Mouse (Mus musculus) intestine, embryonic 15.5 days (tissue): ENCODE data around the gene Sprr2e. TPM values are rescaled to one million over a fixed set of nuclear protein-coding genes. Genes with fewer than 3 reads are reported as not detected.

Experiments used
- ATAC-seq: fragments of 200-750 bp; cut with Nextera tagmentation; 2 replicates; pipeline ENCODE4 v1.8.0; 2017; ENCODE audit warnings: moderate TSS enrichment, moderate library complexity
- H3K27ac ChIP-seq: fragments of 300-500 bp; sonication (generic); 2 replicates; pipeline ENCODE4 v1.5.1; 2015; ENCODE audit warnings: mild to moderate bottlenecking, inconsistent platforms
- H3K27me3 ChIP-seq: fragments of 300-500 bp; sonication (generic); replicated peaks from 2 replicates; pipeline ENCODE4 v1.6.1; 2015; ENCODE audit warnings: inconsistent platforms
- H3K36me3 ChIP-seq: fragments of 300-500 bp; sonication (generic); 2 replicates; pipeline ENCODE4 v1.6.1; 2015; ENCODE audit warnings: inconsistent platforms
- H3K4me1 ChIP-seq: fragments of 300-500 bp; sonication (generic); replicated peaks from 2 replicates; pipeline ENCODE4 v1.6.1; 2015; ENCODE audit warnings: inconsistent platforms
- H3K4me2 ChIP-seq: fragments of 300-500 bp; sonication (generic); replicated peaks from 2 replicates; pipeline ENCODE4 v1.6.1; 2015; ENCODE audit warnings: mild to moderate bottlenecking, inconsistent platforms
- H3K4me3 ChIP-seq: fragments of 300-500 bp; sonication (generic); replicated peaks from 2 replicates; pipeline ENCODE4 v1.5.1; 2015; ENCODE audit warnings: inconsistent platforms
- H3K9ac ChIP-seq: fragments of 300-500 bp; sonication (generic); 2 replicates; pipeline ENCODE4 v1.6.1; 2015; ENCODE audit warnings: inconsistent platforms
- H3K9me3 ChIP-seq: fragments of 300-500 bp; sonication (generic); 2 replicates; pipeline ENCODE4 v1.6.1; 2016; ENCODE audit warnings: inconsistent platforms
- WGBS: fragments of 180-500 bp; shearing (Covaris S2); methylation state at CpG from one replicate; pipeline ENCODE4 v1.1.7; 2015; 5-methylcytosine and 5-hydroxymethylcytosine counted together
- polyA plus RNA-seq: library from polyadenylated mRNA; unstranded; fragments of >200 nt; fragmentation: Nextera tagmentation; extraction: Ambion mirVana; gene quantifications from 2 replicates; pipeline ENCODE4 v1.2.1, GENCODE M21; 2015

Gene Sprr2e
- not detected in 2 replicates for polyA plus RNA-seq

DNA sequence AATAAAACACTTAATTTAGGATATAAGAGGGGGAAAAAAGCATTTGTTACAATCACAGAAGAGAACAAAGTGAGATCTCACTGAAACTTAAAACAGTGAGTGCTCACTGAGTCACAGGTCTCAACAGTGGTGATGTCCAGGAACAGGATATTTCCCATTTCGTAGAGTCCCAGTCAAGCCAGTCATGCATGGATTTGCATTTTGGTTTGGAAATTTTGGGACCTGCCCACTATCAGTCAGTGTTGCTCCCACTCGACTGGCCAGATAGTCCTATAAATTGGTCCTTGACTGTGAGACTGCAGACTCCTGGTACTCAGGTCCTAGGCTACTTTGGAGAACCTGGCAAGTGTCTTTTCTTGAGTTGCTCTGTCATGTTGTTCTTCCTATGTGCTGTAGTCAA is at the start of gene Sprr2e:
Sprr2e (plus strand) TSS at position 301 of the 400 bp plus-strand sequence.
- Histone ChIP-seq H3K27me3 (no peaks in the 10 kb centered on the region), H3K27ac (no peak within 1 kb of the TSS), H3K4me1 (no peaks in the 10 kb centered on the region), H3K9ac (no peak within 1 kb of the TSS), H3K9me3 (no peaks in the 10 kb centered on the region), H3K4me3 (no peak within 1 kb of the TSS), H3K4me2 (no peak within 1 kb of the TSS), H3K36me3 (no peaks in the 10 kb centered on the region)
- WGBS, result 78% methylated on average over 2 of the region's 2 CpGs
- no peak for ATAC-seq

DNA sequence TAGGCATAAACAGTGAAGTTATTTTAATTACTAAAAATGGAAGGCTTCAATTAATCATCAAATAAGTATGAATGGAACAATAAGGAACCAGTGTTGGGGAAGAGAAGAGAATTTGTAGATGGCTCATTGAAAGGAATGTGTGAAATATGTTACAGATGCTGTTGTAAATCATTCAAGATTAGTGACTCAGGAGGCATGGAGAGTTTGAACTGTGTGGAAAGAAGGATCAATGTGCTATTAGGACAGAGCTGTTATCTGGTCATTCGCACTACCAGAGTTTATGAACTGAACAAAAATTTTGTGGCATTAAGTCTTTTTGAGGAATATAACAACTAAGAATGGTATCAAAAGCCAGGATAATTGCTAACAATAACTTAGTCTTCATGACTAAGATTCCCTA is 44.5 kb upstream of the Sprr2e start:
- no peaks in the 10 kb centered on the region for H3K36me3 ChIP-seq
- no peak overlapping the region for H3K4me3 ChIP-seq
- no peak overlapping the region for H3K9ac ChIP-seq
- H3K4me2 ChIP-seq, result no peak overlapping the region
- ATAC-seq, result no peak
- WGBS, result 53% methylated on average over 1 of the region's 1 CpGs
- H3K27ac ChIP-seq, result no peak overlapping the region
- H3K4me1 ChIP-seq, result no peaks in the 10 kb centered on the region
- no peaks in the 10 kb centered on the region for H3K9me3 ChIP-seq
- H3K27me3 ChIP-seq, result no peaks in the 10 kb centered on the region

DNA sequence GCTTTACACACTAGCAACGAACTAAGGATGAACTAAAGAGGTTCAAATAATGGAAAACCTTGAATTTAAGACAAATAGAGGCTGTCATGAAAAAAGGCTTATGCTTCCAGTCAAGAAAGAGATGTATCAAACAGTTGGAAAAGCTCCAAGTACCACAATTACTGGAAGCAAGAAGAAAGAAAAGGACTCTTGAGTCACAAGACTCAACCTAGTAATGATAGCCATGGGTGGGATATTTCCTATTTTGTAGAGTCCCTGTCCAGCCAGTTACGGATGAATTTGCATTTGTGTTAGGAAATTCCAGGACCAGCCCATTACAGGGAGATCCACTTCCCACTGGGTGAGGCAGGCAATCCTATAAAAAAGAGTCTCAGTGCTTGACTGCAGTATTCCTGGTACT is 35.6 kb upstream of the Sprr2e start, which contains the start of gene Sprr2b:
Sprr2b (plus strand) TSS at position 301 of the 400 bp plus-strand sequence.
- no peak within 1 kb of the TSS for H3K4me3 ChIP-seq
- H3K4me2 ChIP-seq, result no peak within 1 kb of the TSS
- H3K9ac ChIP-seq, result no peak within 1 kb of the TSS
- no peaks in the 10 kb centered on the region for H3K27me3 ChIP-seq
- no peak within 1 kb of the TSS for H3K27ac ChIP-seq
- ATAC-seq, result no peak
- H3K9me3 ChIP-seq, result no peaks in the 10 kb centered on the region
- no peaks in the 10 kb centered on the region for H3K4me1 ChIP-seq
- 70% methylated on average over 2 of the region's 2 CpGs for WGBS
- no peaks in the 10 kb centered on the region for H3K36me3 ChIP-seq

DNA sequence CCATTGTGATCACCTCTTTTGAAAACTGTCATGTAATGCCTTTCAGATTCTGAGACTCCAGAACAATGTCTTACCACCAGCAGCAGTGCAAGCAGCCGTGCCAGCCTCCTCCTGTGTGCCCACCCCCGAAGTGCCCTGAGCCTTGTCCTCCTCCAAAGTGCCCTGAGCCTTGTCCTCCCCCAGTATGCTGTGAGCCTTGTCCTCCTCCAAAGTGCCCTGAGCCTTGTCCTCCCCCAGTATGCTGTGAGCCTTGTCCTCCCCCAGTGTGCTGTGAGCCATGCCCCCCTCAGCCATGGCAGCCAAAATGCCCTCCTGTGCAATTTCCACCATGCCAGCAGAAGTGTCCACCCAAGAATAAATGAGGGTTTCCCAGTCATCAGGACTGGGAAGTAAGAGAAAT is 34.6 kb upstream of the Sprr2e start:
- no peak for ATAC-seq
- Histone ChIP-seq H3K4me3 (no peak overlapping the region), H3K9ac (no peak overlapping the region), H3K36me3 (no peaks in the 10 kb centered on the region), H3K4me1 (no peaks in the 10 kb centered on the region), H3K9me3 (no peaks in the 10 kb centered on the region), H3K4me2 (no peak overlapping the region), H3K27me3 (no peaks in the 10 kb centered on the region), H3K27ac (no peak overlapping the region)
- 97% methylated on average over 2 of the region's 2 CpGs for WGBS

DNA sequence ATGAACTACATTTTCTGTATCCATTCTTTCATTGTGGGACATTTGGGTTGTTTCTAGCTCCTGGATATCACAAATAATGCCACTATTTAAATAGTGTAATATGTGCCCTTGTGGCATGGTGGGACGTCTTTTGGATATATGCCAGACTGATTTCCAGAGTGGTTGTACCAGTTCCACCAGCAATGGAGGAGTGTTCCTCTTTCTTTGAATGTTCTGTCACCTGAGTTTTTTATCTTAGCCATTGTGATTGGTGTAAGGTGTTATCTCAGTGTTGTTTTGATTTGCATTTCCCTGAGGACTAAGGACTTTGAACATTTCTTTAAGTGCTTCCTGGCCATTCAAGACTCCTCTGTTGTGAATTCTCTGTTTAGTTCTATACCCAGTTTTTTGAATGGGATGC is 15.7 kb upstream of the Sprr2e start:
- Histone ChIP-seq H3K9ac (no peak overlapping the region), H3K4me1 (no peaks in the 10 kb centered on the region), H3K4me3 (no peak overlapping the region), H3K4me2 (no peak overlapping the region), H3K9me3 (no peaks in the 10 kb centered on the region), H3K36me3 (no peaks in the 10 kb centered on the region), H3K27me3 (no peaks in the 10 kb centered on the region), H3K27ac (no peak overlapping the region)
- ATAC-seq, result peak; percentile 89
- WGBS, result 62% methylated on average over 1 of the region's 1 CpGs

DNA sequence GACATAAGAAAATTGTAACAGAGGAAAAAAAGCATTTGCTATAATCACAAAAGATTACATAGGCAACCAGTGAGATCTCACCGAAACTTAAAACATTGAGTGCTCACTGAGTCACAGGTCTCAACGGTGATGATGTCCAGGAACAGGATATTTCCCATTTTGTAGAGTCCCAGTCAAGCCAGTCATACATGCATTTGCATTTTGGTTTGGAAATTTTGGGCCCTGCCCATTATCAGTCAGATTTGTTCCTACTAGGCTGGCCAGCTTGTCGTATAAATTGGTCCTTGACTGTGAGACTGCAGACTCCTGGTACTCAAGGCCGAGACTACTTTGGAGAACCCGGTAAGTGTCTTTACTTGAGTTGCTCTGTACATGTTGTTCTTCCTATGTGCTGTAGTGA is 13.1 kb upstream of the Sprr2e start, which contains the start of gene Sprr2d:
Sprr2d (plus strand) TSS at position 301 of the 400 bp plus-strand sequence.
- Histone ChIP-seq H3K9ac (no peak within 1 kb of the TSS), H3K4me2 (no peak within 1 kb of the TSS), H3K27ac (no peak within 1 kb of the TSS), H3K4me1 (no peaks in the 10 kb centered on the region), H3K4me3 (no peak within 1 kb of the TSS), H3K36me3 (no peaks in the 10 kb centered on the region), H3K27me3 (no peaks in the 10 kb centered on the region), H3K9me3 (no peaks in the 10 kb centered on the region)
- no peak for ATAC-seq
- 88% methylated on average over 5 of the region's 5 CpGs for WGBS

DNA sequence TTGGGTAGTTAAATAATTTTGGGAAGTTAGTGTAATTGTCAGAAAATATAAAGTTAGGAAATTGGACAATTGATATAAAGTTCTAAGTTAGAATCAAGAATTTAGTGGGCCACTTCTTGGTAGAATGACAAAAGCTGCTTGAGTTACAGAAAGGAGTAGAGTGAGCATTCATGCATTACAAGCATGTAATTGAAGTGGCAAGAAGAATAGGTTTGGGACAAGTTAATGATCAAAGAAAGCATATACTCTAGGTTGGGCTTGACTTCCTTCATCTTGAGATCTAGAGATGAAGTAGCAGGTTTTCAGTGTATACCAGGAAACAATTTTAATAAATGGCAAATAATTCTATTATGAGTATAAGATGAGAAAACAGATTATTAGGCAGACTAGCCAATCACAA is 9.7 kb downstream of the Sprr2e start:
- Histone ChIP-seq H3K4me3 (no peak overlapping the region), H3K4me2 (no peak overlapping the region), H3K36me3 (no peaks in the 10 kb centered on the region), H3K4me1 (no peaks in the 10 kb centered on the region), H3K9ac (no peak overlapping the region), H3K27ac (no peak overlapping the region), H3K27me3 (no peaks in the 10 kb centered on the region), H3K9me3 (no peaks in the 10 kb centered on the region)
- no peak for ATAC-seq

DNA sequence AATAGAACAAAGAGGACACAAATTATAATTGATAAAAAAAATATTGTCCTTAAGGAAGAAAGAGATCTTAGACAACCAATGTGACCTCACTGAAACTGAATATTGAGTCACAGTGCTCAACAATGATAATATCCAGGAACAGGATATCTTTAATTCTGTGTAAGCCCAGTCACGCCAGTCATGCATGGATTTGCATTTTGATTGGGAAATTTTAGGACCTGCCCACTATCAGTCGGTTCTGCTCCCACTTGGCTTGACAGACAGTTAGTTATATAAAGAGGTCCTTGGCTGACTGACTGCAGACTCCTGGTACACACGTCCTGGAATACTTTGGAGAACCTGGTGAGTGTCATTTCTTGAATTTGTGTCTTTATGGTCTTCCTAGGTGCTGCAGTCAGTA is 12.9 kb downstream of the Sprr2e start, which contains the start of gene Sprr2f:
Sprr2f (plus strand) TSS at position 301 of the 400 bp plus-strand sequence.
- Histone ChIP-seq H3K4me2 (no peak within 1 kb of the TSS), H3K9ac (no peak within 1 kb of the TSS), H3K9me3 (no peaks in the 10 kb centered on the region), H3K27ac (no peak within 1 kb of the TSS), H3K4me3 (no peak within 1 kb of the TSS), H3K27me3 (no peaks in the 10 kb centered on the region), H3K36me3 (no peaks in the 10 kb centered on the region), H3K4me1 (no peaks in the 10 kb centered on the region)
- no peak for ATAC-seq
- 62% methylated on average over 3 of the region's 3 CpGs for WGBS

DNA sequence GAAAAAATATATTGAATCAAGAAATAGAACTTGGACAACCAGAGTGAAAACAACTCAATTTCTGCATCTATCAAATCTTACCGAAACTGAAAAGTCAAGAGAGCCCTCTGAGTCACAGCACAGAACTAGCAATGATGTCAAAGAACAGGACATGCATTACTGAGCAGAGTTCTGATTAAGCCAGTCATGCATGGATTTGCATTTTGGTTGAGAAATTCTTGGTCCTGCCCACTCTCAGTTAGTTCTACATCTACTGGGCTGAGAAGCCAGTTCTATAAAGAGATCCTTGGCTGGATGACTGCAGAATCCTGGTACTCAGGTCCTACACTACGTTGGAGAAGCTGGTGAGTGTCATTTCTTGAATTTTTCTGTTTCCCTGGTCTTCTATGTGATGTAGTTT is 21.7 kb downstream of the Sprr2e start:
- H3K4me2 ChIP-seq, result no peak overlapping the region
- no peak overlapping the region for H3K27ac ChIP-seq
- H3K27me3 ChIP-seq, result no peaks in the 10 kb centered on the region
- no peak for ATAC-seq
- H3K4me3 ChIP-seq, result no peak overlapping the region
- WGBS, result 83% methylated on average over 2 of the region's 2 CpGs
- no peak overlapping the region for H3K9ac ChIP-seq
- no peaks in the 10 kb centered on the region for H3K36me3 ChIP-seq
- H3K9me3 ChIP-seq, result no peaks in the 10 kb centered on the region
- no peaks in the 10 kb centered on the region for H3K4me1 ChIP-seq

DNA sequence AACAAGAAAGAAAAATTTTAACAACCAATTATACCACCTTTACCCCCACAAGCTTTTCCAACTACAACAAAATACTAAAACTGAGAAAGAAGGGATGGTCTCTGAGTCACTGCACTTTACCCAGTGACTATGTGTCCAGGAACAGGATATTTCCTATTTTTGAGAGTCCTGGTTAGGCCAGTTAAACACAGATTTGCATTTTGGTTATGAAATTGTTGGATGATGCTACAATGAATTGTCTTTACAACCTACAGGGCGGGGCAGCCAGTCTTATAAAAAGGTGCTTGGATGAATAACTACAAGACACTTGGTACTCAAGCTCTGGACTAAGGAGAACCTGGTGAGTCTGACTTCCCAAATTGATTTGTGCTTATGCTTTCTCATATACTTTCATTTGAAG is 33.4 kb downstream of the Sprr2e start, which contains the start of gene Sprr2h:
Sprr2h (plus strand) TSS at position 301 of the 400 bp plus-strand sequence.
- Histone ChIP-seq H3K9me3 (no peaks in the 10 kb centered on the region), H3K4me1 (no peaks in the 10 kb centered on the region), H3K4me2 (no peak within 1 kb of the TSS), H3K36me3 (no peaks in the 10 kb centered on the region), H3K9ac (no peak within 1 kb of the TSS), H3K27ac (no peak within 1 kb of the TSS), H3K27me3 (no peaks in the 10 kb centered on the region), H3K4me3 (no peak within 1 kb of the TSS)
- ATAC-seq, result no peak
- 91% methylated on average over 1 of the region's 1 CpGs for WGBS

DNA sequence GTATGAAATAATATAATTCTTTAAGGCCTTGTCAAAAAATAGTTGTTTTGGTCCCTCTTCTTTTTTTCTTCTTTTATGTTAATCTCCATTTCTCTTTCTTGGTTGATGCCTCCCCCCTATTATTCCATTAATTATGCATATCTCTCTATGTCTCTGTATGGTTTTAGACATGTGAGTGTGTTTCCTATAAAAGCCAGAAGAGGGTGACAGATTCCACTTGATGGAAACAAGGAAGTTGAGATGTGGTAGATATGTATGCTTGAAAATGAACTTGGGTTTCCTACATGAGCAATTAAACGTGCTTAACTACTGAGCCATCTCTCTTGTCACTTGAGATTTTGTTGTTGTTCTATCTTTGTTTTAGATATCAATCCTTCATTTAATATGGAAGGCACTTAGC is 42.4 kb downstream of the Sprr2e start:
- no peaks in the 10 kb centered on the region for H3K36me3 ChIP-seq
- no peak overlapping the region for H3K4me2 ChIP-seq
- H3K4me3 ChIP-seq, result no peak overlapping the region
- H3K9me3 ChIP-seq, result no peaks in the 10 kb centered on the region
- H3K27me3 ChIP-seq, result no peaks in the 10 kb centered on the region
- no peak overlapping the region for H3K9ac ChIP-seq
- WGBS, result 62% methylated on average over 1 of the region's 1 CpGs
- no peak for ATAC-seq
- no peak overlapping the region for H3K27ac ChIP-seq
- H3K4me1 ChIP-seq, result no peaks in the 10 kb centered on the region
